Mouse (Mus musculus): ENCODE data around the gene Naa60. TPM values are rescaled to one million over a fixed set of nuclear protein-coding genes. Genes with fewer than 3 reads are reported as not detected.

Naa60 gene
- polyA plus RNA-seq, 1 experiment from 2014 or later: 54.6 TPM

GRCm38 (mm10) chr16:3896553-3896952 lies 24.4 kb downstream of the Naa60 start:
- no peak for ATAC-seq (ENCODE audit: insufficient number of reproducible peaks, low FRiP score, low TSS enrichment, low read depth)
- Histone ChIP-seq H3K27ac (replicated peaks; ENCODE audit: low read depth, low read length) (no peak overlapping the region), H3K9ac (ENCODE audit: low read length) (no peak overlapping the region), H3K4me3 (ENCODE audit: low read depth, low read length) (no peak overlapping the region), H3K4me2 (ENCODE audit: low read depth, severe bottlenecking) (no peak overlapping the region), H3K9me3 (ENCODE audit: control insufficient read depth, low read length) (no peaks in the 10 kb centered on the region), H3K36me3 (ENCODE audit: control insufficient read depth, insufficient read depth, low read length) (peaks cover 4% of the 10 kb centered on the region; the same call in 1 of the 2 replicates), H3K4me1 (ENCODE audit: control insufficient read depth, insufficient read depth, low read length) (no peaks in the 10 kb centered on the region), H3K27me3 (ENCODE audit: control insufficient read depth, insufficient read depth, low read length) (no peaks in the 10 kb centered on the region)
- DNase-seq (ENCODE audit: low spot score): no peak
- 94% methylated on average over 1 of the region's 1 CpGs for whole genome bisulfite sequencing

DNA sequence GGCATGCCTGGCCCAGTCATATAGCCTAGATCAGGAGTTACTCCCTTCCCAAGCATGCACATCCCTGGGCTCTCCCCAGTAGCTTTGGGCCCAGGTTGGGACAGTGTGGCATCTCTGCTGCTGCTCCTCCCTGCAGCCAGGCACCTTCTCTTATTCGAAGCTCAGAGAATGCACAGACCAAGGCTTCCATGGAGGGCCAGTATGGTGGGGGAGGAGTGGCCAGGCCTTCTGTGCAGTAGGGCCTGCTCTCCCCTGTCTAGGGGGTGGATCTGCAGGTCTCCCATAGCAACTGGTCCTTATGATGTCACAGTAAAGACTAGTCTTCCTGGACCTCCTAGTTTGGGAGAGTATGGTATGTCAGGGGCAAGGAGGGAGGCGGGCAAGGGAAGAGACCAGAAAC lies 35.3 kb downstream of the Naa60 start:
- no peaks in the 10 kb centered on the region for H3K27me3 ChIP-seq (ENCODE audit: control insufficient read depth, insufficient read depth, low read length)
- no peak overlapping the region for H3K4me3 ChIP-seq (ENCODE audit: low read depth, low read length)
- DNase-seq (ENCODE audit: low spot score) (no peak), ATAC-seq (ENCODE audit: insufficient number of reproducible peaks, low FRiP score, low TSS enrichment, low read depth) (no peak)
- H3K9me3 ChIP-seq (ENCODE audit: control insufficient read depth, low read length): no peaks in the 10 kb centered on the region
- peaks cover 3% of the 10 kb centered on the region for H3K36me3 ChIP-seq (ENCODE audit: control insufficient read depth, insufficient read depth, low read length)
- 0 out of 2 replicates have a peak, but pooled peaks cover 2% of the 10 kb centered on the region for H3K4me1 ChIP-seq (ENCODE audit: control insufficient read depth, insufficient read depth, low read length)
- H3K9ac ChIP-seq (ENCODE audit: low read length): no peak overlapping the region
- H3K27ac ChIP-seq (replicated peaks; ENCODE audit: low read depth, low read length): no peak overlapping the region
- WGBS: 85% methylated on average over 2 of the region's 2 CpGs
- H3K4me2 ChIP-seq (ENCODE audit: low read depth, severe bottlenecking): no peak overlapping the region

DNA sequence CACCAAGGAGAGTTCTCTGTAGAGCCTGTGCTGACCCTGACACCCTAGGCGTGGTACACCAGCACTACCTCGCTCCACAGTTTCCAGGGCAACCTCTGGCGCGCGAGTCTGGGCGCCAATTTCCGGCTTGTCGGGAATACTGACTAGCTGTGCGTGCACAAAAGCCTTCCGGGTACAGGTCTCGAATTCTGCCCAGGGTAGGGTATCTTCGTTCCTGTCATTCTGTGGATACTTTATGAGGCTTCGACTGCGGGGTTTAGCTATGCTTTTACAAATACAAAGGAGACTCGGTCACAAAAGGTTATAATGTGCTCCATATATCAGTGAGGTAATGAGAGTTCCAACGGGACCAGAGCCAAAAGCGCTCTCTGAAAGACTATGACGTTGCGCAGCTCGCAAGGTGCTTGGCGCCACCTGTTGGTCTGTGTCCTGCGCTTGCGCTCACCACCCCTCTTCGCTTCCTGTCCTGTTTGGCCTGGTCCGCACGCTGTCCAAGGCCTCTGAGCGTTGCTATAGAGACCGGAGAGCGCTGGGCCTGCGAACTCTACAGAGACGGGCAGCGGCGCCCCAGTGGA lies 36.4 kb downstream of the Naa60 start, which contains the start of the genes 1700037C18Rik and Cluap1:
1700037C18Rik (minus strand) TSS at position 153 of the 575 bp plus-strand sequence.
Cluap1 (plus strand) TSS at position 265 of the 575 bp plus-strand sequence.
- peak within 1 kb of the TSS; percentile 77 for H3K4me2 ChIP-seq (ENCODE audit: low read depth, severe bottlenecking)
- DNase-seq (ENCODE audit: low spot score) (peak; percentile 93), ATAC-seq (ENCODE audit: insufficient number of reproducible peaks, low FRiP score, low TSS enrichment, low read depth) (peak; percentile 96)
- WGBS: under 1% methylated on average over 33 of the region's 33 CpGs
- 0 out of 2 replicates have a peak, but pooled peaks cover 2% of the 10 kb centered on the region for H3K4me1 ChIP-seq (ENCODE audit: control insufficient read depth, insufficient read depth, low read length)
- H3K27ac ChIP-seq (replicated peaks; ENCODE audit: low read depth, low read length): no peak within 1 kb of the TSS
- H3K27me3 ChIP-seq (ENCODE audit: control insufficient read depth, insufficient read depth, low read length): no peaks in the 10 kb centered on the region
- peak within 1 kb of the TSS; percentile 62 for H3K4me3 ChIP-seq (ENCODE audit: low read depth, low read length)
- H3K36me3 ChIP-seq (ENCODE audit: control insufficient read depth, insufficient read depth, low read length): peaks cover 6% of the 10 kb centered on the region; the same call in 1 of the 2 replicates
- H3K9ac ChIP-seq (ENCODE audit: low read length): peak within 1 kb of the TSS; percentile 72
- H3K9me3 ChIP-seq (ENCODE audit: control insufficient read depth, low read length): no peaks in the 10 kb centered on the region

DNA sequence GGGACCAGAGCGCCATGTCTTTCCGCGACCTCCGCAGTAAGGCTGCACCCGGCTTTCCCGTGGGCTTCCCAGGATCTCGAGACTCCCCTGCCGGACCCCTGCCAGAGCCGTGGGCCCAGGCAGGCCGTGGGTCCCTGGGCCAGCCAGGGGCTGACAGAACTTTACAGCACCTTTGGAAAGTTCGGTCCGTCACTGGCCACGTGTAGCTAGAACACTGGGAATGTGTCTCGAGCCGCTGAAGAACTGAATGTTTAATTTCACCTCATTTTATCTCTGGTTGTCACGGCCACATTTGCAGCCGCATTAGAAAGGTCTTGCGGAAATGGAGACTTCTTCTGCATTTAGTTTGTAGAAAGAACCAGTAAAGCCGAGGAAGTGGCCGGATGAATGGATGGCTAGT lies 36.9 kb downstream of the Naa60 start:
- ATAC-seq (ENCODE audit: insufficient number of reproducible peaks, low FRiP score, low TSS enrichment, low read depth): no peak; the same call in 1 of the 2 replicates
- Histone ChIP-seq H3K4me2 (ENCODE audit: low read depth, severe bottlenecking) (peak overlapping the region; percentile 77), H3K36me3 (ENCODE audit: control insufficient read depth, insufficient read depth, low read length) (peaks cover 8% of the 10 kb centered on the region; the same call in 1 of the 2 replicates), H3K27ac (replicated peaks; ENCODE audit: low read depth, low read length) (no peak overlapping the region), H3K9ac (ENCODE audit: low read length) (peak overlapping the region; percentile 72), H3K4me3 (ENCODE audit: low read depth, low read length) (peak overlapping the region; percentile 62), H3K27me3 (ENCODE audit: control insufficient read depth, insufficient read depth, low read length) (no peaks in the 10 kb centered on the region), H3K4me1 (ENCODE audit: control insufficient read depth, insufficient read depth, low read length) (0 out of 2 replicates have a peak, but pooled peaks cover 2% of the 10 kb centered on the region), H3K9me3 (ENCODE audit: control insufficient read depth, low read length) (no peaks in the 10 kb centered on the region)
- WGBS: 13% methylated on average over 20 of the region's 20 CpGs
- no peak for DNase-seq (ENCODE audit: low spot score)

DNA sequence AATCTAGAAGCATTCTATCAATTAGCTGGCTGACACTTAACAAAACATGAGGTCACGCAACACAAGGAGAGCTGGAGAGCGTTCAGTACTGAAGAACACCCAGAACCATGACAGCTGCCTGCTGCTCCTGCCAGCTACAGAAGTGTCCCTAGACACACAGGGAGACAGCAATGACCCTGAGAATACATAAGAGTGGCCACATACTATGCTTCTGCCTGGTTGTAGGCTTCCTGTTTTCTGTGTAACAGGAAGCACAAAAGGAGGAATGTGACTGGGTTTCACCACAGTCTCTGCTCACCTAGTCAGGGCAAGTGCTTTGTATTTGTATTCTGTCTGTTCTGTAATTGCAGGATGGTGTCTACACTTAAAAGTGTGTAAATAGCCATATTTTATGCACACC lies 48.6 kb downstream of the Naa60 start:
- no peaks in the 10 kb centered on the region for H3K9me3 ChIP-seq (ENCODE audit: control insufficient read depth, low read length)
- no peak overlapping the region for H3K27ac ChIP-seq (replicated peaks; ENCODE audit: low read depth, low read length)
- H3K4me1 ChIP-seq (ENCODE audit: control insufficient read depth, insufficient read depth, low read length): no peaks in the 10 kb centered on the region
- DNase-seq (ENCODE audit: low spot score): no peak
- no peaks in the 10 kb centered on the region for H3K27me3 ChIP-seq (ENCODE audit: control insufficient read depth, insufficient read depth, low read length)
- no peak overlapping the region for H3K9ac ChIP-seq (ENCODE audit: low read length)
- no peak overlapping the region for H3K4me3 ChIP-seq (ENCODE audit: low read depth, low read length)
- ATAC-seq (ENCODE audit: insufficient number of reproducible peaks, low FRiP score, low TSS enrichment, low read depth): no peak
- peaks cover 6% of the 10 kb centered on the region for H3K36me3 ChIP-seq (ENCODE audit: control insufficient read depth, insufficient read depth, low read length)
- WGBS: 87% methylated on average over 2 of the region's 2 CpGs
- no peak overlapping the region for H3K4me2 ChIP-seq (ENCODE audit: low read depth, severe bottlenecking)

DNA sequence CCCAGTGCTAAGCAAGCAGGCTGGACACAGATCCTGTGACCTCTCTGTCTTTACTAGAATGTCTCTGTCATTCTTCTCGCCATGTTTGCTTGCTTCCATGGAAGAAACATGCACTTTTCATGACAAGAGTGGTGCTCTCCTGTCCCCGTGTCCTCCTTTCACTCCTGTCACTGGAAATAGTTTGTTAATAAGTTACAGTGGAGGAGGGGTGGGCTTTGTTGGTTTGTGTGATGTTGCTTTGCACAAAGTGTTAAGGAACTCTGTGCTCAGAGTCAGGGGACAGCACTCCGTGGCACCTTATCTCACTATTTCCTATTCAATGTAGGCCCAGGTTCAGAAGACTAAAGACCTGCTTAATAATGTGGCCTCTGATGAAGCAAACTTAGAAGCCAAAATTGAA lies 51.3 kb downstream of the Naa60 start:
- Histone ChIP-seq H3K9me3 (ENCODE audit: control insufficient read depth, low read length) (no peaks in the 10 kb centered on the region), H3K4me1 (ENCODE audit: control insufficient read depth, insufficient read depth, low read length) (no peaks in the 10 kb centered on the region), H3K27ac (replicated peaks; ENCODE audit: low read depth, low read length) (peak overlapping the region; percentile 45; the same call in 1 of the 2 replicates), H3K27me3 (ENCODE audit: control insufficient read depth, insufficient read depth, low read length) (no peaks in the 10 kb centered on the region), H3K4me2 (ENCODE audit: low read depth, severe bottlenecking) (no peak overlapping the region), H3K36me3 (ENCODE audit: control insufficient read depth, insufficient read depth, low read length) (peaks cover 10% of the 10 kb centered on the region), H3K4me3 (ENCODE audit: low read depth, low read length) (no peak overlapping the region), H3K9ac (ENCODE audit: low read length) (no peak overlapping the region)
- no peak for ATAC-seq (ENCODE audit: insufficient number of reproducible peaks, low FRiP score, low TSS enrichment, low read depth)
- no peak for DNase-seq (ENCODE audit: low spot score)
- WGBS: 86% methylated on average over 3 of the region's 3 CpGs

GRCm38 (mm10) chr16:3923966-3924365 lies 51.8 kb downstream of the Naa60 start:
- H3K36me3 ChIP-seq (ENCODE audit: control insufficient read depth, insufficient read depth, low read length): peaks cover 12% of the 10 kb centered on the region
- H3K4me2 ChIP-seq (ENCODE audit: low read depth, severe bottlenecking): no peak overlapping the region
- 29% methylated on average over 4 of the region's 4 CpGs for WGBS
- no peak overlapping the region for H3K4me3 ChIP-seq (ENCODE audit: low read depth, low read length)
- peak overlapping the region; percentile 45; the same call in 1 of the 2 replicates for H3K27ac ChIP-seq (replicated peaks; ENCODE audit: low read depth, low read length)
- no peak overlapping the region for H3K9ac ChIP-seq (ENCODE audit: low read length)
- no peaks in the 10 kb centered on the region for H3K9me3 ChIP-seq (ENCODE audit: control insufficient read depth, low read length)
- no peaks in the 10 kb centered on the region for H3K27me3 ChIP-seq (ENCODE audit: control insufficient read depth, insufficient read depth, low read length)
- peak; percentile 72; the same call in 1 of the 2 replicates for ATAC-seq (ENCODE audit: insufficient number of reproducible peaks, low FRiP score, low TSS enrichment, low read depth)
- peak; percentile 28 for DNase-seq (ENCODE audit: low spot score)
- no peaks in the 10 kb centered on the region for H3K4me1 ChIP-seq (ENCODE audit: control insufficient read depth, insufficient read depth, low read length)

- H3K4me3 ChIP-seq (ENCODE audit: low read depth, low read length): no peak overlapping the region
- DNase-seq (ENCODE audit: low spot score) (no peak), ATAC-seq (ENCODE audit: insufficient number of reproducible peaks, low FRiP score, low TSS enrichment, low read depth) (no peak)
- H3K36me3 ChIP-seq (ENCODE audit: control insufficient read depth, insufficient read depth, low read length): peaks cover 9% of the 10 kb centered on the region
- H3K4me2 ChIP-seq (ENCODE audit: low read depth, severe bottlenecking): no peak overlapping the region
- H3K27me3 ChIP-seq (ENCODE audit: control insufficient read depth, insufficient read depth, low read length): no peaks in the 10 kb centered on the region
- no peak overlapping the region for H3K9ac ChIP-seq (ENCODE audit: low read length)
- WGBS: 55% methylated on average over 1 of the region's 1 CpGs
- no peak overlapping the region for H3K27ac ChIP-seq (replicated peaks; ENCODE audit: low read depth, low read length)
- no peaks in the 10 kb centered on the region for H3K4me1 ChIP-seq (ENCODE audit: control insufficient read depth, insufficient read depth, low read length)
- H3K9me3 ChIP-seq (ENCODE audit: control insufficient read depth, low read length): no peaks in the 10 kb centered on the region
Measured at GRCm38 (mm10) chr16:3928582-3928981, 56.4 kb downstream of the Naa60 start.
